Mouse (Mus musculus): ENCODE measurements around the gene Rnf5.

The Rnf5 gene

GRCm38 (mm10) chr17:34632261-34632691 is 28.8 kb upstream of the Rnf5 start:
- CTCF ChIA-PET: no interaction called here

GRCm38 (mm10) chr17:34631647-34632046 is 28.2 kb upstream of the Rnf5 start:
- CTCF ChIA-PET: interaction anchor here (0.7 kb wide), 1 partner anchor 71 kb away, joined by 3 read pairs; no protein-coding TSS in a partner anchor

DNA sequence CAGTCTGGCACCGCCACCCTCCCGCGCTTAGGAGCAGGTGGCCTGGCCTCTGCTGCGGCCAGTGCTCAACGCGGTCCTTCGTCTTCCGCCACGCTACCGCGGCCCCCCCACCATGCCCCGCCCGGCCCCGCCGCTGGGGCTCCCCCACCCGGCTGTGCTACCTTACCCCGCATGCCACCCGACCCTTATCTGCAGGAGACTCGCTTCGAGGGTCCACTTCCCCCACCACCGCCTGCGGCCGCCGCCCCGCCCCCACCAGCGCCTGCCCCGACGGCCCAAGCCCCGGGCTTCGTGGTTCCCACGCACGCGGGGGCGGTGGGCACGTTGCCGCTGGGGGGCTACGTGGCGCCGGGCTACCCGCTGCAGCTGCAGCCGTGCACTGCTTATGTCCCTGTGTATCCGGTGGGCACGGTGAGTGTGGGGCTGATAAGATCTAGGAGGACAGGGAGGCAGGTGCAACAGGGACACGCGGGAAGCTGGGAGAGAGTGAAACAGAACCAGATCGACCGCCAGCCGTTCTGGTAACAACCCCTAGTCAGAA is 27.3 kb upstream of the Rnf5 start:
- CTCF ChIA-PET: interaction anchor here (0.7 kb wide), 1 partner anchor 70 kb away, joined by 3 read pairs; no protein-coding TSS in a partner anchor

DNA sequence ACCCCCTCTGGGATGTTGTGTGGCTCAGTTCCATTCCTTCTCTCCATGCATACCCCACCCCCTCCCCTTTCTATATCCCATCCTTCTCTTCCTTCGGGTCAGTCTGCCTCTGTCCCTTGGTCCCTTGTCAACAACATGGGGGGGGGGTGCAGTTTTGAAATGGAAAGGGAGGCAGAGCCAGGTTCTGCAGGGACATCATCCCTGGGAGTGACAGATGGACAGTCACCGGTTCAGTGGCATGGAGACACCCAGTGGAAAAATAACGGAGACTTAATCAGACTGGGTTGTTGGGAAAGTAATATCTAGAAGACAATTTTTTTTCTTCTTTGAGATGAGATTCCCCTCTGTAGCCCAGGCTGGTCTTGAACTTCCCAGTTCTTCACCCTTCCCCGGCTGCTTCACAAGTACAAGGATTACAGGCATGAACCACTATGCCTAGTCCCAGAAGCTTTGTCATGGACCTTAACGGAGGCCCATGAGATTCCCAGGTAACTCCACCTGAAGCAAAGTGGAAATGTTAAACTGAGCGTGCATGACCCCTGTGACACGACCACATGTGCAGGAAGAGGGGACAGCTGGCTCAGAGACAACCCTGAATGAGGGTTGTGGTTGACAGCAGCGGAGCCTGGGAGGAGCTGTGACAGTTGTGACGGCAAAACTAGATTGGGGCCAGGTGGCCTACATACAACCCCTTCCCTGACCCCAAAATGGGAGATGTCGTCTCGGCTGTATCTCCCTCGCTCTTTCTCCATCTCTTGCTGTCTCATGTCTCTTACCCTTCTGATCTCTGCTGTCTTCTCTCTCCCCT is 26.5 kb upstream of the Rnf5 start:
- CTCF ChIA-PET: no interaction called here

DNA sequence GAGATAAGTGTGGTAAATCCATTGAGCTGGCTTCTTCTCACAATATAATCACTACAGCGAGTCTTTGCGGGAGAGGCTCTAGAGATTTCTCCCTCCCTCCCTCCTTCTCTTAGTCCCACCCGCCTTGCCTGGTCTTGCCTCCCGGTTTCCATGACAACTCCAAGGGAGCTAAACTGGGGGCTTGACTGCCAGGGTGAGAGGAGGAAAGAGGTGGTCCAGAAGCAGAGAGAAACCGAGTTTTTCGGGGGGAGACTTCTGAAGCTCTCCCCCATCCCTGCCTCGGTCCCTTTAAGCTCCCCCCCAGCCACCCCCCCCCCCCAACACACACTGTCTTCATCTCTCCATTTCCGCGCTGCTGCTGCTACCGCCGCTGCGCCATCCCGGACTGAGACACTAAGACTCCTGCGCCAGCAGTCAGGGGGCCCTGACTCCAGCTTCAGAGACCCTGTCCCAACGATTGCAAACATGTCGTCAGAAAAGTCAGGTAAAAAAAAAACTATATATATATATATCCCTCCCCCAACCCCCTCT is 25.8 kb upstream of the Rnf5 start, which contains the start of gene Prrt1:
Gene Prrt1 (plus strand): TSS at position 313 of the 531 bp plus-strand sequence.
- CTCF ChIA-PET: no interaction called here

DNA sequence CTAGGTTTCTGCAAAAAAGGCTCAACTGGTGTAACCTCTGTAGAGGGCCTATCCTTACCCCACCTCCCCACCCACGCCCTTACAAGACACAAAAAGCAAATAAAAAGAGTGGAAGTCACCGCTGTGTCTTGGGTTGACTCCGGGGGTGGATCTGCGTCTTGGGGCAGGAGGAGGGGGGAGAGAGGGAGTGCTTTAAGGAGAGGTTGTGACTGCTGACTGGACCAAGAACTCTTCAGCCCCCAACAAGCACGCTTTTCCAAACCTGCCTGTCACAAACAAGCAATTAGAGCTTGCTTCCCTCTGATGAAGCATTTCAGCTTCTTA is 25.1 kb upstream of the Rnf5 start:
- CTCF ChIA-PET: interaction anchor here (0.7 kb wide), 2 partner anchors 13 to 855 kb away, joined by 3 to 6 read pairs; no protein-coding TSS in a partner anchor

GRCm38 (mm10) chr17:34627943-34628643 is 24.6 kb upstream of the Rnf5 start, which contains the start of gene Ppt2:
Gene Ppt2, minus strand, starts transcription at chr17:34628510.
- CTCF ChIA-PET: interaction anchor here (0.7 kb wide), 2 partner anchors 13 to 855 kb away, joined by 3 to 6 read pairs; no protein-coding TSS in a partner anchor

DNA sequence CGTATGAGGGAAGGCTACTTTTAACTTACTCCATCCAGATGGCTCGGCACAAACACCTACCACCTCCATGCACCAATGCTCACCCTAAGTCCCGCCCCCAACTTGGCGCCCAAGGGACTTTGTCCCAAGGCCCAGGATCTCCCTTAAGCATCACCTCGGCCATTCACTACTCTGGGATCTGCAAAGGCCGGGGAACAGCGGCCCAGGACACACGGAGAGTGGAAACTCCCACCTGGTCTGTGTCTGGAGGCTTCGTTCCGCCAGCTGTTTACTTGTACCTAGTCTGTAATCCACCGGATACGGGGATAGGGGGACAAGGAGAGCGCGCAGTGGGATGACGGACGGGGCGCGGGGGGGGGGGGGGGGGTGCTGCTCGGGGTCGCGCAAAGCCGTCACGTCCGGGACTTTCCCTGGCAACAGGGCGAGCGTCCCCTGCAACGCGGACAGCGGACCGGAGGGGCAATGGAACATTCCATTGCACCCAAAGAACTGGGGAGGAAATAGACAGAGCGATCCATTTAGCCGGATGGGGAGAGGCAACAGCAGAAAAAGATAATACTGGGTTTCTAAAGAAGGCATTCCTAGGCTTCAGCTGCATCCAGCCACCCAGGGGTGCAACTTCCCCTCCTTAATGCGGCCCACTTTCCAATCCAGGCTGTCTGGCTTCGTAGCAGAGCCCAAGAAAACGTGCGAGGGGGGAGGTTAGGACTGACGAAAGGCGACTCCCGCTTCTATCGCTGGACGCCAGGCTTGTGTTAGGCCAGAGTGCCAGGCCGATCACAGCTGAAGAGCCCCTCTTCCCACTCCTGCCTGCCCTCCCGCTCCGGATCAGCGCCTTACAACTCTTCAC is 23.8 kb upstream of the Rnf5 start:
- CTCF ChIA-PET: no interaction called here

GRCm38 (mm10) chr17:34626773-34627092 is 23.2 kb upstream of the Rnf5 start:
- CTCF ChIA-PET: no interaction called here

DNA sequence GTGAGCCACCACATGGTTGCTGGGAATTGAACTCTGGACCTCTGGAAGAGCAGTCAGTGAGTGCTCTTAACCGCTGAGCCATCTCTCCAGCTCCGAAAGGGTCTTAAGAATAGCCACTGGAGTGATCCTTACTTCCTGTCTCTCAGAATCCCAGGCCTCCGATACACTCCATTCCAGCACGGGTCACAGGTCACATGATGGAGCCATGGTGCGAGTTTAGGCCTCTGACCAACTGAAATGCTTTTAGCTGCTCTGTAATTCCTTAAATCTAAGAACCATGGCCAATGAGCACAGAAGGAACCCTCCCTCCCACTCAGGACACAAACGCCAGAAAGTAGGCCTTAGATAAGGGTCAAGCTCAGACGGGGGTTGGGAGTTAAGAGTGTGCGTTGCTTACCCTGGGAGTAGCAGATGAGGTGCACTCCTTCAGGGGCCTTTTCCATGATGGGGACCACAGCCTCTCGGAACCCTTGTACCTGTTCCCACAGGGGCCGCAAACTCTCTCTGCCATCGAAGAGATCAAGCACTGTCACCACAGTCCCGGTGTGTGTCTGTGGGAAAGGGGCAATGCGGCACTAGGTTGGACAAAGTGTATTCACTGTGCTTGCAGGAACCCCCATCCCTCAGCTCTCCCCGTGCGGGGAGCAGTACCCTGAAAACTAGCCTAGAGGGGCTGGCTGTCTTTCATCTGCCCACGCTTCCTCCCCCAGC is 22.7 kb upstream of the Rnf5 start:
- CTCF ChIA-PET: no interaction called here

- CTCF ChIA-PET: no interaction called here
These were observed 21.5 kb upstream of the Rnf5 start for GRCm38 (mm10) chr17:34624981-34625380.

- CTCF ChIA-PET: no interaction called here
These were observed 19.7 kb upstream of the Rnf5 start for GRCm38 (mm10) chr17:34623161-34623560.

DNA sequence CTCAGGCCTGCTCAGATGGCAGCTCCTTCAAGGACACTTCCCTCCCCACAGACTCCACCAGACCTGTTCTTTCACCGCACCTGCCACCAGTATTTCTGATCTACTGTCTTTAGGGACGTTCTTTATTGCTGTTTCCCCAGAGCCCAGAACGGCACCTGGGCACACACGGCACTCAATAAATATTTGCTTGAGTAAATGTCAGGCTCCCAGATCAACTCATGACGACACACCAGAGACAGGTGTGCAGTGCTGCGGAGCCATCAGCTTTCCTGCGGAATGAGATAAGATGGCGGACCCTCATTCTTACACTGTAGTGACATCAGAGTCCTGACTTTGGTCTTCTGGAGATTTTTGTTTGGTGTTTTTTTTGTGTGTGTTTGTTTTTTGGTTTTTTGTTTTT is 17.5 kb upstream of the Rnf5 start:
- CTCF ChIA-PET: interaction anchor here (0.5 to 0.6 kb wide), 3 partner anchors 16 to 582 kb away, joined by 3 to 12 read pairs (median 6); no protein-coding TSS in a partner anchor

- CTCF ChIA-PET: interaction anchor here (0.9 kb wide), 1 partner anchor 29 kb away, joined by 3 read pairs; the partner anchor contains the start of gene Gpsm3
These were observed 15.5 kb upstream of the Rnf5 start for GRCm38 (mm10) chr17:34618999-34619398.

DNA sequence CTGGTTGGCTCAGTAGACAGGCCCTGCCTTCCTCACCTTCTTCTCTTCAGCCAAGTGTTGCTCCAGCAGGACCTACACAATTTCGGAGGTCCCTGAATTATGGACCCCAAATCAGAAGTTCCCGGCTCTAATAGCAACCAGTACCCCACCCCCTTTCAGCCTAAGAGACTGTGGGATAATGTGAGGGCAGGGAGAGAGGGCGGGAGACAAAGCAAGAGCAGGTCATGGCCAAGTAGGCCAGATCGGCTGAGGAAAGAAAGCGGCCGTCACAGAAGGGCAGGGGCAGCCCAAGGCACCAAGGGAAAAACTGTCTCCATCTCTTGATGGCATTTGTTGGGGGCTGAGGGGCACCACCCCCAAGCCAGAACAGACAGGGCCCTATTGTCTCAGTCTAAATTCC is 12.4 kb upstream of the Rnf5 start, which contains the start of gene Egfl8:
Gene Egfl8 (minus strand): TSS at position 101 of the 400 bp plus-strand sequence.
- CTCF ChIA-PET: no interaction called here

DNA sequence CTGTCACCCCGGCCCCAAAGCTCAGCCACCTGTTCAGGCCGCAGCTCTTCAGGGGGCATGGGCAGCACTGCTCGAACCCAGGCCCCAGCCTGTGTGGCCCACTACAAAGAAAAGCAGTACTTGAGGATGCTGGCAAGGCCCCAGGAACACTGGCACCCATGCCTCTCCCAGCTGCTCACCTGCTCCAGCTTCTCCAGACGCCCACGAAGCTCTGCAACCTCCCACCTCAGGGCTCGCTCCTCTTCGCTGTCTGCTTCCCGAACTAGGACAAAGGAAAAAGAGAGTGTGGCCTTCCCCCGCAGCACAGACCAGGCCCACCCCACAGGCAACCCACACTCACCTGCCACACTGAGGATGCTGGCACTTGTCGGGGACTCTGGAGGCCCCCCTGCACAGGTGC is 10.3 kb upstream of the Rnf5 start:
- CTCF ChIA-PET: interaction anchor here (1.2 kb wide), 1 partner anchor 42 kb away, joined by 6 read pairs; no protein-coding TSS in a partner anchor

DNA sequence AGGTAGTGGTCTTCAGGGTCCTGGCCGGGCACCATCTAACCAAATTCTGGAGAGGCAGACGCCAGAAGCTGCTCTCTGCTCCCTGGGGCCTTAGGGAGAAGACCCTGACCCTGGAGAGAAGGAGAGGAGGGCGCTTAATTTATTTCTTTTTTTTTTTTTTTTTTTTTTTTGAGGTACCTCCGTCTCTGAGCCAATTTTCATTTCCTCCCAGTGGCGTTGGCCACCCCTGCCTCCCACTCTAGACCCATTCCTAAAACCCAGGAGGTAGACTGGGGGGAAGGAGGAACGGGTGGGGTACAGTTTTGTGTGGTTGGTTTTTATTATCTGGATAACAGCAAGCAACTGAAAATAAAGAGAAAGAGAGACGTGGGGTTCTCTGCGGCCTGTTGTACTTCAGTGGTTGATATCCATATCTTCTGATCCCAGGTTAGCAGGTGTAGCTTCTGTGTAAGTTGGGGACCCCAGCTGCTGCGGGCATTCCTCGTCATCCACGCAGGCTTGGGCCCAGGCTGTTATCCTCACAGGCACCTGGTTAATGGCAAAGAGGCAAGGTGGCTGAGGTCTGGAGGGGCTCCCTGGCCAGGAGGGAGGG is 9.7 kb upstream of the Rnf5 start:
- CTCF ChIA-PET: interaction anchor here (1.2 kb wide), 1 partner anchor 41 kb away, joined by 6 read pairs; no protein-coding TSS in a partner anchor

DNA sequence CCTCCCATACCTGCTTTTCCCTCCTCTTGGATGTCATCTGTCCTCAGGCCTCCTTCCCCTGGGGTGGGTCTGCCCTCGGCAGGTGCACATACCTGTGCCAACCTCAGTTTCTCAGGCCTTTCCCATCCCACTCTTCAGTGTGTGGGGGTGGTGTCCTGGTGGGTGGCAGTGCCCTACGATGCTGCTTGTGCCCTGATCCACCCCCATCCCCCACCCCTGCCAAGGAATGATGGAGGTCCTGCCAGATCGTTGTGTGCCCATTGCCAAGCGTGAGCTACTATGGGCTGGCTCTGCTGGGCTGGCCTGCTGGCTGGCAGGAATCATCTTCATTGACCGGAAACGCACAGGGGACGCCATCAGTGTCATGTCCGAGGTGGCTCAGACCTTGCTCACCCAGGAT is 7.6 kb upstream of the Rnf5 start:
- CTCF ChIA-PET: interaction anchor here (0.6 kb wide), 1 partner anchor 362 kb away, joined by 4 read pairs; no protein-coding TSS in a partner anchor

DNA sequence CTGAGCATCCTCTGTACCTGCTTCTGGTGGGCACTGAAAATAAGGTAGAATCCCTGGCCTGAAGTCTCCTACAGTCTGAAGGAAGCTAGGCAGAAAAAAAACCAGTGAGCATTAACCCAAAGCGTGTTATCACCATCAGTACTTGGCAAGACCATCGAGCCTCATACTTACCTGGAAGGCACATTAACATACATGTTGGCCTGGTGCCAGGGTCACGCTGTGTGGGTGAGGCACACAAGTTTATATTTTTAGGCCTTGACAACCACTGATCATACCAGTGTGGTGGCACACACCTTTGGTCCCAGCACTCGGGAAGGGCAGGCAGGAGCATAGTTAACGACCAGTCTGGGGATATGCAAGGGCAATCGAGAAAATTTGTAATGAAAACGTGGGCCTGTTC is 4.5 kb upstream of the Rnf5 start:
- CTCF ChIA-PET: no interaction called here
